Mouse (Mus musculus) forebrain, embryonic 15.5 days (tissue): ENCODE results near the gene Glmp. TPM values are rescaled to one million over a fixed set of nuclear protein-coding genes. Genes with fewer than 3 reads are reported as not detected.
A peak's percentile ranks its signal among the peaks of the same experiment; 100 is the strongest.
"Not testable (repeated sequence)": the region's sequence is repeated elsewhere in the genome, so short reads cannot be mapped to it uniquely, and the experiment has no call there.

Experiments
- ATAC-seq: fragments of 200-750 bp; cut with Nextera tagmentation; replicated peaks from 2 replicates; pipeline ENCODE4 v1.8.0; 2017; ENCODE audit warnings: mild to moderate bottlenecking, moderate TSS enrichment, moderate library complexity
- H3K27ac ChIP-seq: fragments of 300-500 bp; sonication (generic); replicated peaks from 2 replicates; pipeline ENCODE4 v1.5.1; 2015; ENCODE audit warnings: mild to moderate bottlenecking, inconsistent platforms
- H3K27me3 ChIP-seq: fragments of 300-500 bp; sonication (generic); 2 replicates; pipeline ENCODE4 v1.6.1; 2015; ENCODE audit warnings: inconsistent platforms
- H3K36me3 ChIP-seq: fragments of 300-500 bp; sonication (generic); 2 replicates; pipeline ENCODE4 v1.6.1; 2015; ENCODE audit warnings: mild to moderate bottlenecking, inconsistent platforms
- H3K4me1 ChIP-seq: fragments of 300-500 bp; sonication (generic); 2 replicates; pipeline ENCODE4 v1.6.1; 2015; ENCODE audit warnings: inconsistent platforms
- H3K4me2 ChIP-seq: fragments of 300-500 bp; sonication (generic); replicated peaks from 2 replicates; pipeline ENCODE4 v1.6.1; 2015; ENCODE audit warnings: mild to moderate bottlenecking, inconsistent platforms
- H3K4me3 ChIP-seq: fragments of 300-500 bp; sonication (generic); 2 replicates; pipeline ENCODE4 v1.5.1; 2015; ENCODE audit warnings: mild to moderate bottlenecking, inconsistent platforms
- H3K9ac ChIP-seq: fragments of 300-500 bp; sonication (generic); replicated peaks from 2 replicates; pipeline ENCODE4 v1.6.1; 2015; ENCODE audit warnings: mild to moderate bottlenecking, inconsistent platforms
- H3K9me3 ChIP-seq: fragments of 300-500 bp; sonication (generic); 2 replicates; pipeline ENCODE4 v1.6.1; 2016; ENCODE audit warnings: inconsistent platforms
- WGBS: fragments of 180-500 bp; shearing (Covaris S2); methylation state at CpG from one replicate; pipeline ENCODE4 v1.1.7; 2015; ENCODE audit warnings: mixed read lengths; 5-methylcytosine and 5-hydroxymethylcytosine counted together
- polyA plus RNA-seq: library from polyadenylated mRNA; unstranded; fragments of >200 nt; fragmentation: Nextera tagmentation; extraction: Ambion mirVana; gene quantifications from 2 replicates; pipeline ENCODE4 v1.2.1, GENCODE M21; 2015

Glmp gene
- 103 and 105 TPM in 2 replicates for polyA plus RNA-seq

DNA sequence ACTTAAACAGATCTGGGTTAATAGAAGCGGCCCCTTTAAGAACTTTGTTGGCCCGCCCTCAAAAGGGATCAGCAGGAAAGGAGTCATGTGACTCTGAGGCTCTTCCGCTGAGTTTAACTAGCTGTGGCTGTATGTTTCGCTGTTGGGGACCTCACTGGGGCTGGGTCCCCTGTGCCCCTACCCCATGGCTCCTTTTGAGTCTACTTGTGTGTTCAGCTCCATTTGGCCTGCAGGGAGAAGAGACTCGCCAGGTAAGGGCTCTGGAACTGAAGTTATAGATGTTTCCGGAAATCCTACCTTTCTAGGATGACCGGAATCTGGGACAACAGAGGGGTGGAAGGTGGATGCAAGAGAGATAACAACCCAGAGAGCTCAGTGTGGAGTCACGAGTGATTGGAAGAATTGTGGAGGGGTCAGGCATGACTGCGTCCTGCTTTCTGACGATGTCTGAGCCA is at the start of gene Glmp:
Gene Glmp, plus strand, starts transcription at position 73 of the 455 bp plus-strand sequence.
- no peaks in the 10 kb centered on the region for H3K9me3 ChIP-seq
- H3K4me2 ChIP-seq: peak within 1 kb of the TSS; percentile 70
- WGBS: 2% methylated on average over 10 of the region's 10 CpGs
- H3K27ac ChIP-seq: no peak within 1 kb of the TSS
- peak; percentile 76 for ATAC-seq
- peaks cover 14% of the 10 kb centered on the region for H3K4me1 ChIP-seq
- peak within 1 kb of the TSS; percentile 68 for H3K9ac ChIP-seq
- peaks cover 46% of the 10 kb centered on the region for H3K36me3 ChIP-seq
- peak within 1 kb of the TSS; percentile 52 for H3K4me3 ChIP-seq
- no peaks in the 10 kb centered on the region for H3K27me3 ChIP-seq

- no peak for ATAC-seq
- no peaks in the 10 kb centered on the region for H3K36me3 ChIP-seq
- H3K4me3 ChIP-seq: no peak overlapping the region
- no peaks in the 10 kb centered on the region for H3K4me1 ChIP-seq
- WGBS: 77% methylated on average over 2 of the region's 2 CpGs
- H3K27ac ChIP-seq: no peak overlapping the region
- no peak overlapping the region for H3K9ac ChIP-seq
- no peaks in the 10 kb centered on the region for H3K9me3 ChIP-seq
- no peaks in the 10 kb centered on the region for H3K27me3 ChIP-seq
- H3K4me2 ChIP-seq: no peak overlapping the region
These were observed 48.7 kb upstream of the Glmp start for GRCm38 (mm10) chr3:88276121-88276520.

GRCm38 (mm10) chr3:88276529-88277143 is 48.2 kb upstream of the Glmp start:
- no peak for ATAC-seq
- Histone ChIP-seq H3K4me2 (no peak overlapping the region), H3K9me3 (no peaks in the 10 kb centered on the region), H3K9ac (no peak overlapping the region), H3K36me3 (no peaks in the 10 kb centered on the region), H3K4me1 (no peaks in the 10 kb centered on the region), H3K4me3 (no peak overlapping the region), H3K27me3 (no peaks in the 10 kb centered on the region), H3K27ac (no peak overlapping the region)
- WGBS: 54% methylated on average over 7 of the region's 7 CpGs

DNA sequence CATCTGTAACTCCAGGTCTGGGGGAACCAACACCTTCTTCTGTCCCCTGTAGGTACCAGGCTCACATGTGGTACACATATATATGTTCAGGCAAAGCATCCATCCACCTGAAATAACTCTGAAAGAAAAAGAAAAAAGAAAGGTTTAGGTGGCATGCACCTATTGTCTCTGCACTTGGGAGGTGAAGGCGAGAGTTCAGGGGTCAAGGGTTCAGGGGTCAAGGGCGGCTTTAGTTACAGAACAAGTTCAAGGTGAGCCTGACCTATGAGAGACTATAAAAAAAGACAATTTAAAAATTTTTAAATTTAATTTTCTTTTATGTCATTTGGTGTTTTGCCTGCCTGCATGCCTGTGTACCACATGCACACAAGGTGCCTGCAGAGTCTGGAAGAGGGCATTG is 44.8 kb upstream of the Glmp start:
- ATAC-seq: no peak
- H3K27ac ChIP-seq: no peak overlapping the region
- H3K4me2 ChIP-seq: no peak overlapping the region
- H3K9me3 ChIP-seq: no peaks in the 10 kb centered on the region
- no peaks in the 10 kb centered on the region for H3K27me3 ChIP-seq
- no peak overlapping the region for H3K9ac ChIP-seq
- 88% methylated on average over 2 of the region's 2 CpGs for WGBS
- no peaks in the 10 kb centered on the region for H3K36me3 ChIP-seq
- no peaks in the 10 kb centered on the region for H3K4me1 ChIP-seq
- no peak overlapping the region for H3K4me3 ChIP-seq

DNA sequence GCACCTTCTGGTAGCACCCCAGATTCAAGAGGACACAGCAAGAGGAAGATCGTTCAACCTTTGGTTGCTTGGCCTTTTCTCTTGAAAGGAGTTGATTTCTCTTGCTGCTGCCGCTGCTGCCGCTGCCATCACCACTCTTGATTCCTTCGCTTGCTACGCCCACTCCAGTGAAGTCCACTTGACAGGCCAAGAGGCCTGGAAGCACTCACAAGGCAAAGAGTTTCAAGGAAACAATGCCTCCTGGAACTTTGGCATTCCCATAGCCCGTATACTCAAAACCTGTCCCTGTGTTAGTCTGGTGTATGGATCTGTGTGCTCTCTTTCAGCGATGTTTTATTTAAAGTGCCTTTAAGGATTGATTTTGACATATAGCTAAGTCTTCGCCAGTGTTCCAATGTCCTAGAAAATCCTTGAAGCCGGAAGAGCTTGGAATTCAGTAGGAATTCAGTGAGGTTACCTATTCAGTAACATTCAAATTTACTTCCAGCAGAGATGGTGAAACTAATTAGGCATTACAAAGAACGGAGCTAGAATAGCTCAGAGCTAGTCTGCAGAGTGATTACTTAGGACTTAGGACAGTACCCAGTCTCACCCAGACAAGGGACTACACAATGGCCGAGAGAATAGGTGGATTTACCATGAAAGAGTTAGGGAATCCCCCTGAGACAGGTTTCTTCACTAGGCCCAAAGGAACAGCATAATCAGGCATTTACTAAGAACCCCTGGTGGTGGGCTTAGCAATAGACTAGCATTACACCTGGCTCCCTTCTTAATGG is 43.5 kb upstream of the Glmp start:
- 40% methylated on average over 11 of the region's 11 CpGs for WGBS
- not testable (repeated sequence) for H3K4me2 ChIP-seq, H3K36me3 ChIP-seq, H3K4me3 ChIP-seq, H3K27me3 ChIP-seq, H3K4me1 ChIP-seq, H3K9me3 ChIP-seq, H3K27ac ChIP-seq, H3K9ac ChIP-seq, ATAC-seq

DNA sequence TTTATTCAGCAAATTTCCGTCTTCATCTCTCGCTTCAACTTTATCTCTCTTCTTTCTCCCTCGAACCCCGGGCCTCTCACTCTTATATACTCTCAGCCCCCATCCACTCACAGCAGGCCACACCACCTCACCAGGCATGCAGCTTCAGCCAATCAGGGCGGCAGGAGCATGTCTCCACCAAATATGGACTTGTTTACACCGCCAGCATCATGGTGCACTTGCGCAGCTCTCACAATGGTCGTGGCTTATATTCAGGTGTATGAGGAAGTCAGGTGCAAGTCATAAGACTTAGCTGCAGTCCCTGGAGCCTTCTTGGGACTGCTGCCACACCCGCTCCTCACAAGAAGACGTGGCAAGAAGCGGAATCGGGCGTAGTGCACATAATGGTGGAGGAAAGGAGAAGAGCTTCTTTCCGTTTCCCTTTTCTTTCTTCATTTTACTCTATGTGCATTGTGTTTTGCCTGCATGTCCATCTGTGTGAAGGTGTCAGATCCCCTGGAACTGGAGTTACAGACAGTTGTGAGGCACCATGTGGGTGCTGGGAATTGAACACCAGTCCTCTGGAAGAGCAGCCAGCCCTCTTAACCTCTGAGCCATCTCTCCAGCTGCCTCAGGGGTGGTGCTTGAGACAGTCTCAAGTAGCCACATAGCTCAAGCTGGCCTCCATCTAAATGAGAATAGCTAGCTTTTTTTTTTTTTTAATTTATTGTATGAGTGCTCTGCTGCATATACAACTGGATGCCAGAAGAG is 39.8 kb upstream of the Glmp start:
- H3K4me3 ChIP-seq, H3K4me1 ChIP-seq, H3K9me3 ChIP-seq, H3K27ac ChIP-seq, H3K9ac ChIP-seq, ATAC-seq, H3K36me3 ChIP-seq, H3K27me3 ChIP-seq, H3K4me2 ChIP-seq: not testable (repeated sequence)
- WGBS: 97% methylated on average over 14 of the region's 14 CpGs

DNA sequence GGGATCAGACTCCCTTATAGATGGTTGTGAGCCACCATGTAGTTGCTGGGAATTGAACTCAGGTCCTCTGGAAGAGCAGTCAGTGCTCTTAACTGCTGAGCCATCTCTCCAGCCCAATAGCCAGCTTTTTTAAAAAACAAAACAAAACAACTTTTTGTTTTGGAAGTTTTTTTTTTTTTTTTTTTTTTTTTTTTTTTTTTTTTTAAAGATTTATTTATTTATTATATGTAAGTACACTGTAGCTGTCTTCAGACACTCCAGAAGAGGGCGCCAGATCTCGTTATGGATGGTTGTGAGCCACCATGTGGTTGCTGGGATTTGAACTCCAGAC is 39.3 kb upstream of the Glmp start:
- 93% methylated on average over 2 of the region's 2 CpGs for WGBS
- not testable (repeated sequence) for ATAC-seq

GRCm38 (mm10) chr3:88287110-88287509 is 37.7 kb upstream of the Glmp start, which contains the start of gene Gm38392:
Gene Gm38392 (minus strand): TSS chr3:88287210.
- H3K27me3 ChIP-seq: no peaks in the 10 kb centered on the region
- no peak for ATAC-seq
- H3K4me2 ChIP-seq: no peak within 1 kb of the TSS
- H3K4me1 ChIP-seq: no peaks in the 10 kb centered on the region
- no peak within 1 kb of the TSS for H3K27ac ChIP-seq
- H3K9me3 ChIP-seq: no peaks in the 10 kb centered on the region
- H3K36me3 ChIP-seq: no peaks in the 10 kb centered on the region
- no peak within 1 kb of the TSS for H3K9ac ChIP-seq
- H3K4me3 ChIP-seq: no peak within 1 kb of the TSS
- 97% methylated on average over 4 of the region's 4 CpGs for WGBS

More for the DNA sequence above, 39.3 kb upstream of the Glmp start:
- not testable (repeated sequence) for H3K4me3 ChIP-seq, H3K27me3 ChIP-seq, H3K9ac ChIP-seq, H3K36me3 ChIP-seq, H3K27ac ChIP-seq, H3K4me2 ChIP-seq, H3K4me1 ChIP-seq, H3K9me3 ChIP-seq

DNA sequence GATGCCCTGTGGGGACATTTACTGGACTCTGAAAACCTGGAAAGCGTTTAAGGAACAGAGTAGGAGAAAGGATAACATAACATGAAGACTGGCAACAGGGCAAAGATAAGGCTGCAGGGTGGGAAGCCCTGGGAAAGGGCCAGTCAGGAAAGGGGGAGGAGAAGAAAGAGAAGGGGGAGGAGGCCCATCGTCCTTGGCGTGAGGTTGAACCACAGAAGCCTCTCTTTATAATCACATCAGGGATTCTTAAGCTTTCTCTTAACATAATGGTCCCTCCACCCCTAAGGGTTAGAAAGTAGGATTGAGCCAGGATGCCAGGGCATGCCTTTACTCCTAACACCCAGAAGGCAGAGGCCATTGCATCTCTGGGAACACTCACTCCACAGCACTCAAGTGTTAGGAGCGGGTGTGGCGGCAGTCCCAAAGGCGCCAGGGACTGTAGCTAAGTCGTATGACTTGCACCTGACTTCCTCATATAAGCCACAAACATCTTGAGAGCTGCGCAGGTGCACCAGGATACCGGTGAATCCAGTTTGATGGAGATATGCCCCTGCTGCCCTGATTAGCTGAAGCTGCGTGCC is 36.6 kb upstream of the Glmp start:
- H3K9me3 ChIP-seq, H3K27me3 ChIP-seq, H3K4me2 ChIP-seq, H3K27ac ChIP-seq, ATAC-seq, H3K9ac ChIP-seq, H3K36me3 ChIP-seq, H3K4me3 ChIP-seq, H3K4me1 ChIP-seq: not testable (repeated sequence)
- 71% methylated on average over 8 of the region's 10 CpGs for WGBS

DNA sequence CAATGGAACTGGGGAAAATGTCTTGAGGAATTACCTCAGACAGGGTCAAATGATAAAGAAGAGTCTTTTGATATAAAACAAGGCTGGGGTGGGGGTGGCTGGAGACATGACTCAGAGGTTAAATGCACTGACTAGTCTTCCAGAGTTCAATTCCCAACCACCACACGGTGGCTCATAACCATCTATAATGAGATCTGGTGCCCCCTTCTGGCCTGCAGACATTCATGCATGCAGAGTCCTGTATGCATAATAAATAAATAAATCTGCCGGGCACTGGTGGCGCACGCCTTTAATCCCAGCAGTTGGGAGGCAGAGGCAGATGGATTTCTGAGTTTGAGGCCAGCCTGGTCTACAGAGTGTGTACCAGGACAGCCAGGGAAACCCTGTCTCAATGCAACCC is 32.9 kb upstream of the Glmp start:
- Histone ChIP-seq H3K27ac (no peak overlapping the region), H3K36me3 (no peaks in the 10 kb centered on the region), H3K9me3 (no peaks in the 10 kb centered on the region), H3K4me2 (no peak overlapping the region), H3K4me1 (peaks cover 8% of the 10 kb centered on the region), H3K9ac (no peak overlapping the region), H3K27me3 (no peaks in the 10 kb centered on the region), H3K4me3 (no peak overlapping the region)
- WGBS: 34% methylated on average over 4 of the region's 4 CpGs
- ATAC-seq: no peak

GRCm38 (mm10) chr3:88295272-88295671 is 29.6 kb upstream of the Glmp start:
- H3K27me3 ChIP-seq, ATAC-seq, H3K27ac ChIP-seq, H3K9ac ChIP-seq, H3K9me3 ChIP-seq, H3K4me2 ChIP-seq: not testable (repeated sequence)
- H3K36me3 ChIP-seq: peaks cover 12% of the 10 kb centered on the region
- 72% methylated on average over 1 of the region's 1 CpGs for WGBS
- peaks cover 27% of the 10 kb centered on the region for H3K4me1 ChIP-seq
- 0 out of 2 replicates have a peak overlapping the region, but pooled peaks have one; percentile 89 for H3K4me3 ChIP-seq

- Histone ChIP-seq H3K4me1 (peaks cover 27% of the 10 kb centered on the region), H3K9ac (peak overlapping the region; percentile 67), H3K36me3 (peaks cover 20% of the 10 kb centered on the region), H3K9me3 (no peaks in the 10 kb centered on the region), H3K27me3 (no peaks in the 10 kb centered on the region), H3K27ac (peak overlapping the region; percentile 97), H3K4me3 (peak overlapping the region; percentile 89), H3K4me2 (peak overlapping the region; percentile 54)
- ATAC-seq: peak; percentile 42
- WGBS: under 1% methylated on average over 12 of the region's 12 CpGs
These were observed 28.7 kb upstream of the Glmp start for GRCm38 (mm10) chr3:88296110-88296560.
